Mouse (Mus musculus): ENCODE measurements around the gene Arhgef2. TPM values are rescaled to one million over a fixed set of nuclear protein-coding genes. Genes with fewer than 3 reads are reported as not detected.

Gene Arhgef2
- polyA plus RNA-seq, 1 experiment from 2014 or later = 134 TPM

DNA sequence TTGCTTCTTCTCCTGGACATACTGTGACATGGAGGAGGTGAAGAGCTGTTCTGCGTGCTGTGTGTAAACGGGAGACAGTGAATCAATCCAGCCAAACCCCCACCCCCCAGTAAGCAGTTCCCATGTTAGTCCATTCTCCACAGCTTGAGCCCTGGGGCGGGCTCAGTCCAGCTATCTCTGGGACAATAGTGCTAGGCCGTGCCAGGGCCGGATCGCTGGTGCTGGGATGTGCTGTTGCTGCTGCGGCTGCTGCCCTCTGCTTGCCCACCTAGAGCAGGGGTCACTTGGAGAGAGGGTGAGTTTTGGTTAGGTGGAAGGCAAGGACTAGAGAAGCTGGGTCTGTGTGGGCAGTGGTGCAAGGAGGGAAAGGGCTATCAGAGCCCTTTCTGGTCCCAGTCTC lies 20.6 kb downstream of the Arhgef2 start:
- ATAC-seq (ENCODE audit: low FRiP score, low TSS enrichment) = no peak
- H3K4me1 ChIP-seq (ENCODE audit: control insufficient read depth, insufficient read depth, low read length) = peaks cover 29% of the 10 kb centered on the region
- peak overlapping the region; percentile 26 for H3K27ac ChIP-seq (replicated peaks; ENCODE audit: low read depth, low read length)

DNA sequence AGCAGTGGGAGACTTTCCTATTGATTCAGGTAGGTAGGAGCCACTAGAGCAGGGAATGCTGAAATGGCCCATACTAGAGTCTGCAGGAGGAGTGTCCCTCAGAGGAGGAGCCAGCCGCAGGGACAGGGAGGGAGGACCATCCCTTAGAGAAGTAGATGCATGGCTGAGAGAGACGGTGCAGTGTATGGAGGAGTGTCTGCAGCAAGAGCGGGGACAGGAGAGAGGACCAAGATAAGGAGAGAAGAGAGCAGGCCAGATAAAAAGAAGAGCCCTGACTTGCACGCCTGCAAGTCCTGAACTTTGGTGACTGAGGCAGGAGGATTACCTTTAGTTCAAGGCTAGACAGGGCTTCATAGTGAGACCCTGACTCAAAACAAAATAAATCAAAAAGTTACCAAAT lies 21.3 kb downstream of the Arhgef2 start:
- Histone ChIP-seq H3K27ac (replicated peaks; ENCODE audit: low read depth, low read length) (peak overlapping the region; percentile 26; the same call in 1 of the 2 replicates), H3K27me3 (ENCODE audit: control insufficient read depth, insufficient read depth, low read length) (no peaks in the 10 kb centered on the region), H3K9ac (replicated peaks; ENCODE audit: low read length) (no peak overlapping the region), H3K9me3 (ENCODE audit: control insufficient read depth, low read length) (no peaks in the 10 kb centered on the region), H3K4me3 (replicated peaks; ENCODE audit: low read depth, low read length) (no peak overlapping the region), H3K4me1 (ENCODE audit: control insufficient read depth, insufficient read depth, low read length) (peaks cover 29% of the 10 kb centered on the region), H3K36me3 (ENCODE audit: control insufficient read depth, insufficient read depth, low read length) (peaks cover 49% of the 10 kb centered on the region), H3K4me2 (ENCODE audit: low read length) (0 out of 2 replicates have a peak overlapping the region, but pooled peaks have one; percentile 18)
- ATAC-seq (ENCODE audit: low FRiP score, low TSS enrichment) (no peak), DNase-seq (no peak)
- WGBS = 71% methylated on average over 4 of the region's 4 CpGs

More for the DNA sequence above, 20.6 kb downstream of the Arhgef2 start:
- Histone ChIP-seq H3K9ac (replicated peaks; ENCODE audit: low read length) (peak overlapping the region; percentile 31), H3K9me3 (ENCODE audit: control insufficient read depth, low read length) (no peaks in the 10 kb centered on the region), H3K4me2 (ENCODE audit: low read length) (peak overlapping the region; percentile 99), H3K4me3 (replicated peaks; ENCODE audit: low read depth, low read length) (no peak overlapping the region), H3K36me3 (ENCODE audit: control insufficient read depth, insufficient read depth, low read length) (peaks cover 41% of the 10 kb centered on the region), H3K27me3 (ENCODE audit: control insufficient read depth, insufficient read depth, low read length) (no peaks in the 10 kb centered on the region)
- 66% methylated on average over 7 of the region's 7 CpGs for WGBS
- no peak for DNase-seq

DNA sequence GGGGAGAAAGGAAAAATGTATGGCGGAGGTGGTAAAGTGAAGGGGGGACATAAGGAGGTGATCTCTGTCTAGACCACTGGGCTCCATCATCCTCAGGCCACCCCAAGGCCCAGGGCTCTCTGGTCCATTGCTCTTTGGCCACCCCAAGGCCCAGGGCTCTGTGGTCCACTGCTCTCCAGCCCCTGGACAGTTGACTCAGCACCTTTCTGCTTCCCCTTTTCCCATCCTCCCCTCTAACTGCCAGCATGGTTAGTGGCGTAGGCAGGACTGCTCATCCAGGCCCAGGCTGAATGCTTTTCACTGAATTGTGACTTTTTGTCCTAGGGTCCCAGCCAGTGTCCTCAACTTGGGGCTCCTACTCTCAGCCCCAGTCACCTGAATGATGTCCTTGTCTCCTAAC lies 21.8 kb downstream of the Arhgef2 start:
- no peak for ATAC-seq (ENCODE audit: low FRiP score, low TSS enrichment)
- H3K27me3 ChIP-seq (ENCODE audit: control insufficient read depth, insufficient read depth, low read length) = no peaks in the 10 kb centered on the region

DNA sequence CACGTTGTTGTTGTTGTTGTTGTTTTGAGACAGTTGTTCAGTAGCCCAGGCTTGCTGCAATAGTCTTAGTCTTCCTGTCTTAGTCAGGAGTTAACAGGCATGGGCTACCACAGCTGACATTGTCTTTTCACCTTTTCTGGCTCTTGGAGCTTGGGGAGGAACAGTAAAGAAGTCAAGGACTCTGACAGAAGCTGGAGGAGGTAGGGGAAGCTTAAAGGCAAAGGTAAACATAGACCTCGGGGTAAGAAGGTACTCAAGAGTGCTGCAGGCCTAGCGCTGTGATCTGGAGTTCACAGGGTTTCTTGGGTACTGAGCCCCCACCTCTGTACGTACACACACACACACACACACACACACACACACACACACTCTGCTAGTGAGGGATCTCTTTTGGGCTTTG lies 23.0 kb downstream of the Arhgef2 start:
- ATAC-seq (ENCODE audit: low FRiP score, low TSS enrichment) (no peak), DNase-seq (no peak)
- H3K4me2 ChIP-seq (ENCODE audit: low read length) = no peak overlapping the region
- H3K9ac ChIP-seq (replicated peaks; ENCODE audit: low read length) = no peak overlapping the region
- H3K27ac ChIP-seq (replicated peaks; ENCODE audit: low read depth, low read length) = no peak overlapping the region
- peaks cover 66% of the 10 kb centered on the region for H3K36me3 ChIP-seq (ENCODE audit: control insufficient read depth, insufficient read depth, low read length)
- no peaks in the 10 kb centered on the region for H3K9me3 ChIP-seq (ENCODE audit: control insufficient read depth, low read length)
- no peaks in the 10 kb centered on the region for H3K27me3 ChIP-seq (ENCODE audit: control insufficient read depth, insufficient read depth, low read length)
- peaks cover 29% of the 10 kb centered on the region for H3K4me1 ChIP-seq (ENCODE audit: control insufficient read depth, insufficient read depth, low read length)
- WGBS = 85% methylated on average over 4 of the region's 4 CpGs
- no peak overlapping the region for H3K4me3 ChIP-seq (replicated peaks; ENCODE audit: low read depth, low read length)

More for the DNA sequence above, 21.8 kb downstream of the Arhgef2 start:
- Histone ChIP-seq H3K4me1 (ENCODE audit: control insufficient read depth, insufficient read depth, low read length) (peaks cover 29% of the 10 kb centered on the region), H3K4me3 (replicated peaks; ENCODE audit: low read depth, low read length) (no peak overlapping the region), H3K9ac (replicated peaks; ENCODE audit: low read length) (no peak overlapping the region), H3K27ac (replicated peaks; ENCODE audit: low read depth, low read length) (no peak overlapping the region), H3K4me2 (ENCODE audit: low read length) (no peak overlapping the region), H3K36me3 (ENCODE audit: control insufficient read depth, insufficient read depth, low read length) (peaks cover 53% of the 10 kb centered on the region), H3K9me3 (ENCODE audit: control insufficient read depth, low read length) (no peaks in the 10 kb centered on the region)
- 91% methylated on average over 2 of the region's 2 CpGs for WGBS
- DNase-seq = no peak

DNA sequence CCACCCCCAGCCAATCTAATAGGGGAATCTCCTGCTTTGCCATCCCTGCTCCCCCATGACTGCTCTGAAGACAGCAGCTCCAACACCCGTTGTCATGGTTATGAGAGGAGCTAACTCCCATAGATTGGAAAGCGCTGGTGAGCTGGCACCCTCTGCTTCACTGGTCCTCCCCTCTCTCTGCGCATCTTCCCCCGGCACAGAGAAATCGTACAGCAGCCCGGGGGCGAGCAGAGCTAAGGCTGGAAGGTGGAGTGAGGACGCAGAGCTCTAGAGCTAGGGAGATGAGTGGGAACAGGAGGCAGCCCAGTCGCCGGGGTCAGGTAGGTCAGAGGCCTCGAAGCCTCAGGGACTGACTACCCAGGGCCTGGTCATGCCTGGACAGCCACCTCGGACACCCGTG lies 23.5 kb downstream of the Arhgef2 start:
- H3K27ac ChIP-seq (replicated peaks; ENCODE audit: low read depth, low read length) = no peak overlapping the region
- peaks cover 27% of the 10 kb centered on the region for H3K4me1 ChIP-seq (ENCODE audit: control insufficient read depth, insufficient read depth, low read length)
- no peaks in the 10 kb centered on the region for H3K9me3 ChIP-seq (ENCODE audit: control insufficient read depth, low read length)

DNA sequence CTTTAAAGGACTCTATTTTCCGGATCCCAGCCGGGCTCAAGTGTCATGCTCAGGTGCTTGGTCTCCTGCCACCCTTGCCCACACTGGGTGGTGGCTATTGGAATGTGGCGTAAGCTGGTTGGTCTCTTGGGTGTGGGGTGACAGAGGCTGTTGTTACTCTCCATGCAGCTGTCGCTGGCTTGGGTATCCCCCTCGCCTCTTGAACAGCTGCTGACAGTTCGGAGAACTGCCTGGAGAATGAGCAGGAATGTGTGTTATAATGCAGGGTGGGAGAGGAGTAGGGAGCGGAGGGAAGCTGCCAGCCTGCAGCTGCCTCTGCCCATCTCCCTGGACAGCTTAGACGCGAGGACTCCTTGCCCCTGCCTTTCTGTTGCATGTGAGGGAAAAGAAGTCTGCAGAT lies 24.3 kb downstream of the Arhgef2 start:
- Histone ChIP-seq H3K4me1 (ENCODE audit: control insufficient read depth, insufficient read depth, low read length) (peaks cover 19% of the 10 kb centered on the region), H3K27me3 (ENCODE audit: control insufficient read depth, insufficient read depth, low read length) (no peaks in the 10 kb centered on the region), H3K9ac (replicated peaks; ENCODE audit: low read length) (0 out of 2 replicates have a peak overlapping the region, but pooled peaks have one; percentile 16), H3K4me3 (replicated peaks; ENCODE audit: low read depth, low read length) (no peak overlapping the region), H3K27ac (replicated peaks; ENCODE audit: low read depth, low read length) (no peak overlapping the region; the same call in 1 of the 2 replicates), H3K36me3 (ENCODE audit: control insufficient read depth, insufficient read depth, low read length) (peaks cover 76% of the 10 kb centered on the region), H3K9me3 (ENCODE audit: control insufficient read depth, low read length) (no peaks in the 10 kb centered on the region), H3K4me2 (ENCODE audit: low read length) (no peak overlapping the region)
- DNase-seq (no peak), ATAC-seq (ENCODE audit: low FRiP score, low TSS enrichment) (no peak)
- WGBS = 83% methylated on average over 9 of the region's 9 CpGs

More for the DNA sequence above, 23.5 kb downstream of the Arhgef2 start:
- Histone ChIP-seq H3K4me2 (ENCODE audit: low read length) (no peak overlapping the region), H3K27me3 (ENCODE audit: control insufficient read depth, insufficient read depth, low read length) (no peaks in the 10 kb centered on the region), H3K4me3 (replicated peaks; ENCODE audit: low read depth, low read length) (no peak overlapping the region), H3K9ac (replicated peaks; ENCODE audit: low read length) (no peak overlapping the region), H3K36me3 (ENCODE audit: control insufficient read depth, insufficient read depth, low read length) (peaks cover 70% of the 10 kb centered on the region)
- ATAC-seq (ENCODE audit: low FRiP score, low TSS enrichment) = no peak
- DNase-seq = no peak
- WGBS = 76% methylated on average over 13 of the region's 13 CpGs

DNA sequence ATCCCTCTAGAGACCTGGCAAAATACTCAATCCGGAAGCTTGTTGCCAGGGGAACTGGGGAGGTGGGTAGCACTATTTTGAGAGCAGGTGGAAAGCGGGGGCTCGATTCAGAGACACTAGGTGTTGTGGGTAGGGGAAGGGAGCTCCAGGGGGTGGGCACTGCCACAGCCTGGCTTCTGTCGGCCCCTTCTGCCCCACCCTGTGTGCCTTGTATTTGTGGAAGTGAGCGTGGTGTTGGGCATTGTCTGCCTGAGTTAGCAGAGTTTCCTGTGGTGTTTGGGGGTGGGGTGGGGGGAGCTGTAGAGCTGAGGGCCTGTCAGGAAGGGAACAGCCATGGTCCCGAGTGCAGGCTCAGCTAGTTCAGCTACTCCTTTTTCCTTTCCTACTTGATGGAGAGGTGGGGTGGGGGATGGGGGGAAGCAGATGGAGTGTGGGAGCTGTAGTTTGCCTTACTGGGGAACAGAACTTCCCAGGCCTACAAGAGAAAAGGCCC lies 25.1 kb downstream of the Arhgef2 start:
- ATAC-seq (ENCODE audit: low FRiP score, low TSS enrichment) (no peak), DNase-seq (no peak)
- no peaks in the 10 kb centered on the region for H3K9me3 ChIP-seq (ENCODE audit: control insufficient read depth, low read length)
- H3K4me2 ChIP-seq (ENCODE audit: low read length) = no peak overlapping the region
- no peaks in the 10 kb centered on the region for H3K27me3 ChIP-seq (ENCODE audit: control insufficient read depth, insufficient read depth, low read length)
- no peak overlapping the region for H3K27ac ChIP-seq (replicated peaks; ENCODE audit: low read depth, low read length)
- 60% methylated on average over 6 of the region's 6 CpGs for WGBS
- peaks cover 12% of the 10 kb centered on the region for H3K4me1 ChIP-seq (ENCODE audit: control insufficient read depth, insufficient read depth, low read length)
- no peak overlapping the region for H3K9ac ChIP-seq (replicated peaks; ENCODE audit: low read length)
- peaks cover 78% of the 10 kb centered on the region for H3K36me3 ChIP-seq (ENCODE audit: control insufficient read depth, insufficient read depth, low read length)
- no peak overlapping the region for H3K4me3 ChIP-seq (replicated peaks; ENCODE audit: low read depth, low read length)

DNA sequence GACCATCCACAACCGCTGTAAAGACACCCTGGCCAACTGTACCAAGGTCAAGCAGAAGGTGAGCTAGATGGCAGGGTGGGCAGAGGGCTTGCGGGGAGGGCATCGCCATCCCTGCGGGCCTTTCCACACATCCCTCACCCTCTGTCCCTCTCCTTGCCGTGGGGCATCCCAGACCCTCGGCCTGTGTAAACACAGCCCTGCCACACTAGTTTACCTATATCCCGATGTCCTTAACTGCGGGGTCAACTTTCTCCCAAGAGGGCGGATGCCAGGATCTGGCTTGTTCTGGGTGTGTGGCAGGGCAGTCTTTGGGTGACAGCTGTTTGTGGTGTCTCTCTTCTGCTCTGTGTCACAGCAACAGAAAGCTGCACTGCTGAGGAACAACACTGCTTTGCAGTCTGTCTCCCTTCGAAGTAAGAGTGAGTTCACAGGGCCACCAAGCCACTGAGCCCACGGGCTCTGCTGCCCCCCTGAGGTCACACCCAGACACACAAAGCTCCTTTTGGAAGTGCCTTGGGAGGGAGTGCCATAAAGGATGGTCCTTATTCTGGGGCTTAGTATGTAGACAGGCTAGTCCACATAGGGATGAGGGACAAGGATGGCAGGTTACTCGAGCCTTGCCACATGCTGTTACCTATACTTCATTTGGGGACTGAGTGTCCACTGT lies 26.3 kb downstream of the Arhgef2 start:
- Histone ChIP-seq H3K36me3 (ENCODE audit: control insufficient read depth, insufficient read depth, low read length) (peaks cover 82% of the 10 kb centered on the region), H3K9me3 (ENCODE audit: control insufficient read depth, low read length) (no peaks in the 10 kb centered on the region), H3K27ac (replicated peaks; ENCODE audit: low read depth, low read length) (no peak overlapping the region), H3K4me1 (ENCODE audit: control insufficient read depth, insufficient read depth, low read length) (peaks cover under 1% of the 10 kb centered on the region; the same call in 1 of the 2 replicates), H3K9ac (replicated peaks; ENCODE audit: low read length) (no peak overlapping the region), H3K27me3 (ENCODE audit: control insufficient read depth, insufficient read depth, low read length) (no peaks in the 10 kb centered on the region), H3K4me3 (replicated peaks; ENCODE audit: low read depth, low read length) (no peak overlapping the region), H3K4me2 (ENCODE audit: low read length) (no peak overlapping the region)
- WGBS = 85% methylated on average over 12 of the region's 12 CpGs
- peak; percentile 56 for DNase-seq
- ATAC-seq (ENCODE audit: low FRiP score, low TSS enrichment) = no peak

DNA sequence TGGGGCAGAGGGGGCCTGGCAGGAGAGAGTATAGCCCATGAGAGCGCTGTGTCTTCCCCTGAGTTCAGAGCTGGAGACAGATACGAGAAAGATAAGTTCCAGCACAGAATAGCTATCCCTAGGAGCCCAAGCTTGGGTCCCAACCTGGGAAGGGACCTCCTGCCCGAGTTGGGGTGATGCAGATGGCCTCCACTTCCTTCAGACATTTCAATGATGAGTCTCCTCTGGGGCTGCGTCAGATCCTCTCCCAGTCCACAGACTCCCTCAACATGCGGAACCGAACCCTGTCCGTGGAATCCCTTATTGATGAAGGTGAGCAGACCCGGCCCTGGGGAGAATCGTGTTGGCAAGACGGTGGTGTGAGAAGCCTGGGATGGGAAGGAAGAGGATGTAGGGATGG lies 27.3 kb downstream of the Arhgef2 start:
- Histone ChIP-seq H3K9me3 (ENCODE audit: control insufficient read depth, low read length) (no peaks in the 10 kb centered on the region), H3K27ac (replicated peaks; ENCODE audit: low read depth, low read length) (no peak overlapping the region), H3K4me2 (ENCODE audit: low read length) (no peak overlapping the region), H3K27me3 (ENCODE audit: control insufficient read depth, insufficient read depth, low read length) (no peaks in the 10 kb centered on the region), H3K36me3 (ENCODE audit: control insufficient read depth, insufficient read depth, low read length) (peaks cover 91% of the 10 kb centered on the region), H3K9ac (replicated peaks; ENCODE audit: low read length) (no peak overlapping the region), H3K4me1 (ENCODE audit: control insufficient read depth, insufficient read depth, low read length) (no peaks in the 10 kb centered on the region), H3K4me3 (replicated peaks; ENCODE audit: low read depth, low read length) (no peak overlapping the region)
- ATAC-seq (ENCODE audit: low FRiP score, low TSS enrichment) (no peak), DNase-seq (no peak)
- WGBS = 94% methylated on average over 10 of the region's 10 CpGs
